Mouse (Mus musculus) stomach, embryonic 15.5 days (tissue): ENCODE data around the gene Heatr1. TPM values are rescaled to one million over a fixed set of nuclear protein-coding genes. Genes with fewer than 3 reads are reported as not detected.

ENCODE experiments used
- ATAC-seq: fragments of 200-750 bp; cut with Nextera tagmentation; 2 replicates; pipeline ENCODE4 v1.8.0; 2017; ENCODE audit warnings: low read depth, moderate number of reproducible peaks, moderate TSS enrichment; ENCODE audit not compliant: insufficient read depth, low FRiP score
- H3K27ac ChIP-seq: fragments of 300-500 bp; sonication (generic); 2 replicates; pipeline ENCODE4 v1.5.1; 2015; ENCODE audit warnings: mild to moderate bottlenecking, inconsistent platforms
- H3K27me3 ChIP-seq: fragments of 300-500 bp; sonication (generic); replicated peaks from 2 replicates; pipeline ENCODE4 v1.6.1; 2015; ENCODE audit warnings: inconsistent platforms
- H3K36me3 ChIP-seq: fragments of 300-500 bp; sonication (generic); 2 replicates; pipeline ENCODE4 v1.6.1; 2015; ENCODE audit warnings: inconsistent platforms
- H3K4me1 ChIP-seq: fragments of 300-500 bp; sonication (generic); 2 replicates; pipeline ENCODE4 v1.6.1; 2015; ENCODE audit warnings: inconsistent platforms
- H3K4me2 ChIP-seq: fragments of 300-500 bp; sonication (generic); 2 replicates; pipeline ENCODE4 v1.6.1; 2015; ENCODE audit warnings: mild to moderate bottlenecking, inconsistent platforms
- H3K4me3 ChIP-seq: fragments of 300-500 bp; sonication (generic); replicated peaks from 2 replicates; pipeline ENCODE4 v1.5.1; 2015; ENCODE audit warnings: inconsistent platforms
- H3K9ac ChIP-seq: fragments of 300-500 bp; sonication (generic); 2 replicates; pipeline ENCODE4 v1.6.1; 2015; ENCODE audit warnings: inconsistent platforms
- H3K9me3 ChIP-seq: fragments of 300-500 bp; sonication (generic); 2 replicates; pipeline ENCODE4 v1.6.1; 2016; ENCODE audit warnings: inconsistent platforms
- WGBS: fragments of 180-500 bp; shearing (Covaris S2); methylation state at CpG from one replicate; pipeline ENCODE4 v1.1.7; 2015; 5-methylcytosine and 5-hydroxymethylcytosine counted together
- polyA plus RNA-seq: library from polyadenylated mRNA; unstranded; fragments of >200 nt; fragmentation: Nextera tagmentation; extraction: Ambion mirVana; gene quantifications from 2 replicates; pipeline ENCODE4 v1.2.1, GENCODE M21; 2015

Gene Heatr1
- polyA plus RNA-seq, 1 experiment from 2014 or later: 14.9 TPM

DNA sequence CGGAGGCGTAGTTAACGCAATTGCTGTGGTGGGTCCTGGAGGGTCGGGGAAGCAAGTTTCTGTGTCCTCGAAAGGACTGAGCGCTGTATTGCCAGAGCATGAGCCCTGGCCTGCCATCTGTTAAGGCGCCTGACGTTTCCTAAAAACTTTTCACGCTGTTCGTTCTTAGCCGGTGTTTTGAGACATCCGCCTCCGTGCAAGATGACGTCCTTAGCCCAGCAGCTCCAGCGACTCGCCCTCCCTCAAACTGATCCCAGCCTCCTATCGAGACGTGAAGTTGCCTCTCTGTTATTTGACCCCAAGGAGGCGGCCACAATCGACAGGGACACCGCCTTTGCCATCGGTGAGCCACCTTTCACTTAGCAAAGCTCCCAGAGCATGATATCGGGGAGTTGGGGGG is 744 bp downstream of the Heatr1 start:
- peak overlapping the region; percentile 94 for H3K4me3 ChIP-seq

DNA sequence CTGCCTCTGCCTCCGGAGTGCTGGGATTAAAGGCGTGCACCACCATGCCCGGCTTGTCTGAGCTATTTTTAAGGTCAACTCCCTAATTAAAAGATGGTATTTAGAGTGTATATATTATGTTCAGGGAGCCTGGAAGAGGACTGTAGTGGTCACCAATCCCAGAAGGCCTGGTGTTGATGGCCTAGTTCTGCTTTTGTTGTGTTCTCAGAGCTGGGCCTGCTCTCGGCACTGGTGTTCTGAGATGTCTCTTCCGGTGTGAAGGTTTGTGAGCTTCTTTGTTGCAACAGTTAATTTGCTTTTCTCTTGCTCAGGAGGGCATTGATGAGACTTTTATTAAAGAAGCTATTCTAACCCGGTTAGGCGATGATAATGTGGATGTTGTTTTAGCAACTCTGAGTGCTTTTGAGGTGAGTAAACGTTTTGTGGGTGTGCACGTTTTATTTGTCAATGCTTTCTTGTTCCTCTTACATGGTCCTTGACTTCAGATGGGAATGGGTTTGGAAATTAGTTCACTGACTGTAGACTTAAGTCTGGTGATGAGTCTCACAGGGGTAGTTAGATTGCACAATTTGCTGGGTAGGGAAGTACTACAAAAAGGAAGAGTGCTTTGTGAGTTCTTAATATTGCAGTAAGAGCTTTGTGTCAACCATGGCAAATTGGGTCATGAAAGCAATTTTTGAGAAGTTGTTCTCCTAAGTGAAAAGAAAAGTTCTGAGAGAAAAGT is 13.7 kb downstream of the Heatr1 start:
- Histone ChIP-seq H3K27me3 (no peaks in the 10 kb centered on the region), H3K4me2 (no peak overlapping the region), H3K9me3 (no peaks in the 10 kb centered on the region), H3K9ac (no peak overlapping the region), H3K4me1 (no peaks in the 10 kb centered on the region), H3K4me3 (no peak overlapping the region), H3K27ac (no peak overlapping the region), H3K36me3 (peaks cover 27% of the 10 kb centered on the region; the same call in 1 of the 2 replicates)
- WGBS: 89% methylated on average over 9 of the region's 9 CpGs
- ATAC-seq: no peak

More for the DNA sequence above, 744 bp downstream of the Heatr1 start:
- WGBS: under 1% methylated on average over 23 of the region's 23 CpGs
- H3K36me3 ChIP-seq: peaks cover 9% of the 10 kb centered on the region; the same call in 1 of the 2 replicates
- H3K4me1 ChIP-seq: peaks cover 7% of the 10 kb centered on the region
- H3K4me2 ChIP-seq: peak overlapping the region; percentile 88
- no peaks in the 10 kb centered on the region for H3K27me3 ChIP-seq
- no peak for ATAC-seq
- H3K9me3 ChIP-seq: no peaks in the 10 kb centered on the region
- H3K27ac ChIP-seq: no peak overlapping the region
- peak overlapping the region; percentile 49 for H3K9ac ChIP-seq

DNA sequence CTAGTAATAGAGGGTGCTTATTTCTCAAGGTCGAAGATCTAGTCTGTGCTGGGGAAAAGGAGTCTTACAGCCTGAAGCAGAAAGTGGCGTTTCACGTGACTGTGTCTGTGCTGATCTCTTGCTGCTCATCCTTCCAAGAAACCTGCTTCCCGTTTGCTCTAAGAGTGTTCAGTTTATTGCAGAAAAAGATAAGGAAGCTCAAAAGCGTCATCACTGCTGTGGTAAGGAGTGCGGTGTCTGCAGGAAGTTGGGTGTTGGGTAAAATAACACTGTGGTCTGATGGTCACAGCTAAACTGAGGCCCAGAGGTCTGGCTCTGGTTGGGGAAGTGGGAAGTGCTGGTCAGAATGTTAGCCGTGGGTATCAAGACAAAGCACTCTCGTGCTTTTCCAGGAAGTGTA is 17.2 kb downstream of the Heatr1 start:
- 84% methylated on average over 8 of the region's 8 CpGs for WGBS
- Histone ChIP-seq H3K36me3 (peaks cover 18% of the 10 kb centered on the region; the same call in 1 of the 2 replicates), H3K27me3 (no peaks in the 10 kb centered on the region), H3K4me1 (no peaks in the 10 kb centered on the region), H3K27ac (no peak overlapping the region), H3K4me3 (no peak overlapping the region), H3K9me3 (no peaks in the 10 kb centered on the region), H3K4me2 (no peak overlapping the region), H3K9ac (no peak overlapping the region)
- ATAC-seq: no peak; the same call in 1 of the 2 replicates

DNA sequence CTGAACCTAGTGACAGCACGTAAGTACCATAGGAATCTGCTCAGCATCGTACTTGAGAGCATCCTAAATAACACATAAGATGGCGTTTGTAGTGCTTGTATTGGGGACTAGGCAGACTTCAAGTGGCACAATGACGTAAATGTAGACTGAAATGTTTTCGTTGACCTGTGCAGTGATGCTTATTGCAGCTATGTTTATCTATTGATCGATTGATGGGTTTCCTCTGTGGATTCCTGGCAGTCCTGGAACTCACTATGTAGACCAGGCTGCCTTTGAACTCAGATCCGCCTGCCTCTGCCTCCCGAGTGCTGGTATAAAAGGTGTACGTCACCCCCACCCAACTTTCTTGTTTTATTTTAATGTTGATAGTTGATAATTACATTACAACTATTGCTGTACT is 25.8 kb downstream of the Heatr1 start:
- Histone ChIP-seq H3K36me3 (peaks cover 40% of the 10 kb centered on the region), H3K4me2 (no peak overlapping the region), H3K9ac (no peak overlapping the region), H3K9me3 (no peaks in the 10 kb centered on the region), H3K27ac (no peak overlapping the region), H3K27me3 (no peaks in the 10 kb centered on the region), H3K4me1 (no peaks in the 10 kb centered on the region), H3K4me3 (no peak overlapping the region)
- ATAC-seq: no peak
- 88% methylated on average over 9 of the region's 9 CpGs for WGBS

DNA sequence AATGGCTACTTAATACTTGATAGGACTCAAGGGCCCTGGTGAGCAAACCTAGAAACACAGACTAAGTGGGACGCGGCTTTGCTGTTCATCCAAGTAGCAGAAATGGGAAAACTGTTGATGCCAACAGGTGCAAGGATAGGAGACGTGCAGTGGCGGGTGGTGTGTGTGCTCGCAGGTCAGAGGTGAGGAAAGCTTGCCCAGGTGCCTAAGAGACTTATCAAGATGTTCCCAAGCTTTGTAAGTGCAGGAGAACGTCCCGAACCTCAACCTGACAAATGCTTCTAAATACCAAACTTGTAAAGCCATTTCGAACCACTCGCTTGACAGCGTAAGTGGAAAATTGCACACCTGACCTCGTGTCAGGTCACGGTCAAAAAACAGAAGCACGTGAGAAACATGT is 33.7 kb downstream of the Heatr1 start:
- Histone ChIP-seq H3K4me3 (no peak overlapping the region), H3K9me3 (no peaks in the 10 kb centered on the region), H3K27ac (no peak overlapping the region), H3K36me3 (peaks cover 42% of the 10 kb centered on the region), H3K4me2 (no peak overlapping the region), H3K27me3 (no peaks in the 10 kb centered on the region), H3K4me1 (no peaks in the 10 kb centered on the region), H3K9ac (no peak overlapping the region)
- 91% methylated on average over 13 of the region's 13 CpGs for WGBS
- no peak for ATAC-seq

DNA sequence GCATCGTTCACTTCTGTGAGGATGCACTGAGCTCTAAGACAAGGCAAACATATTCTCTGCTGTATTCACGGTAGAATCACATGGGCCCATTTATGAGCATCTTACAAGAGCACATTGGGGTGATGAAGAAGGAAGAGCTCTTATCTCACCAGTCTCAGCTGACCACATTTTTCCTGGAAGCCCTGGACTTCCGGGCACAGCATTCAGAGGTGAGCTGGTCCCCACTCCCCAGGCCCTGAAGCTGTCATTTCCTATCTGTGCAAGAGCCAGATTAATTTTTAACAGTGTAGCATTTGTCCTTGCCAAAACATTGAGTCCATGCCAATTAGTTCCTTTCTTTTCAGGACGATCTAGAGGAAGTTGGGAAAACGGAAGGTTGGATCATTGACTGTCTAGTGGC is 39.0 kb downstream of the Heatr1 start:
- WGBS: 83% methylated on average over 5 of the region's 5 CpGs
- Histone ChIP-seq H3K27ac (no peak overlapping the region), H3K4me2 (no peak overlapping the region), H3K4me1 (no peaks in the 10 kb centered on the region), H3K9me3 (no peaks in the 10 kb centered on the region), H3K36me3 (peaks cover 52% of the 10 kb centered on the region), H3K4me3 (no peak overlapping the region), H3K9ac (no peak overlapping the region), H3K27me3 (no peaks in the 10 kb centered on the region)
- no peak for ATAC-seq

DNA sequence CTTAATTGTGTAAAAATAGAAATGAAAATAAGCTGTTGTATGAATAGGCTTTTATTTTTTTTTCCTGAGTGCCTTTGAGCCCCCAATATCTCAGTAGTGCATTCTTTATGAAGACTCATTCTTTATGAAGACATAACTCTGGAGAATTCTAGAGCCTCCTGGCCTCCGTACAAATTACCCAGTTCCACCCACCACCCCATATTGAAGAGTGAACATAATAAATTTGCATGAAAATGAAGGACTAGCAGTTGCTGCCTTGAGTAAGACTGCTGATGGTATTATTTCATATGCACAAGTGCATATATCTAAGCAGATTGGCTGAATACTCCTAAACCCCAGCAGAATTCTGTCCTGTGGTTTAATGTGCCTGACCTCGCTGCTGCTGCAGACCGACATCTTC is 44.8 kb downstream of the Heatr1 start:
- Histone ChIP-seq H3K4me3 (no peak overlapping the region), H3K27me3 (no peaks in the 10 kb centered on the region), H3K27ac (no peak overlapping the region), H3K4me2 (no peak overlapping the region), H3K9ac (no peak overlapping the region), H3K9me3 (no peaks in the 10 kb centered on the region), H3K4me1 (no peaks in the 10 kb centered on the region), H3K36me3 (peaks cover 38% of the 10 kb centered on the region)
- WGBS: 88% methylated on average over 3 of the region's 3 CpGs
- ATAC-seq: no peak

DNA sequence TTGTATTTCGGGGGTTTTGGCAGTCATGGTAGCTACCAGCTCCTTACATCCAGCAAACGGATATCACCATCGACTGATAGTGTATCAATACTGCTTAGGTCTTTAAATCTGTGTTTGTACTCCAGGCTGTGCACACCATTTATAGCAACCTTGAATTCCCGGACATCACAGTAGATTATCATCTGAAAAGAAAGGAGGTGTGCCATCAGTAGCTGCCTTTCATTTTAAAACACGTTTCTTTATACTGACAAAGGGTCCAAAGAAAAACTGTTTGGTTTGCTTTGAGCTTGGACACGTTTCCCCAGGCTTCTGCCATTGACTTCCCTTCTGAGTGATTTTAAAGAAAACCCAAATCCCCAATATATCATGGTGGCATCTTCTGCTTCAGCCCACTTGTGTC is 46.0 kb downstream of the Heatr1 start:
- WGBS: 86% methylated on average over 6 of the region's 6 CpGs
- no peak overlapping the region for H3K9ac ChIP-seq
- ATAC-seq: no peak
- H3K4me3 ChIP-seq: no peak overlapping the region
- H3K27ac ChIP-seq: no peak overlapping the region
- H3K36me3 ChIP-seq: peaks cover 31% of the 10 kb centered on the region
- no peaks in the 10 kb centered on the region for H3K9me3 ChIP-seq
- no peaks in the 10 kb centered on the region for H3K27me3 ChIP-seq
- no peaks in the 10 kb centered on the region for H3K4me1 ChIP-seq
- H3K4me2 ChIP-seq: no peak overlapping the region

DNA sequence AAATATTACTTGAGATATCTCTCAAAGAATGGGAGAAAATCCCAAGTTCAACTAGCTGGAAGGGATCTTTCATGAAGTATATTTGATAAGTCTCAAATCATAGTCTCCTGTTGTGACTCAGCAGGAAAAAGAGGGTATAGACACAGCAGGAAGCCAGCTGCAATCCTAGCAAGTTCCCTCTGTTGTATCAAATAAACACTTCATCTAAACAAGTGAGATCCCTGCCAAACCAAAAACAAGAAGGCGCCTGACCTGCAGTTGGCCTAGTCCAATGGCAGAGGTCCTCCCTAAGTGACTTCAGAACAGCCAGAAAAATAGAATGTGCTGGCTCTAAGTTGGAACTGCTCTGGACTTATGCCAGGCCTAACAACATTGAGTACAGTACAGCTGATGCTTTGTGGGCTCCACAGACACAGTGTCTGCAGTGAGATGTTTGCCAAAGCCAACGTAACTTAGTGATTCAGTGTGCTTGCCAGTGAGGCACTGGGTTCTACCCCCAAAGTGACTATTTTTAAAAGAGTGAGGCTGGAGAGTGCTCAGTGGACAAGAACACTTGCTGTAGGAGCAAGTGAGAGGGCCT is 47.3 kb downstream of the Heatr1 start:
- H3K27me3 ChIP-seq: no peaks in the 10 kb centered on the region
- H3K4me1 ChIP-seq: no peaks in the 10 kb centered on the region
- 74% methylated on average over 2 of the region's 2 CpGs for WGBS
- H3K4me2 ChIP-seq: no peak overlapping the region
- peaks cover 27% of the 10 kb centered on the region for H3K36me3 ChIP-seq
- H3K27ac ChIP-seq: no peak overlapping the region
- H3K9ac ChIP-seq: no peak overlapping the region
- H3K4me3 ChIP-seq: no peak overlapping the region
- H3K9me3 ChIP-seq: no peaks in the 10 kb centered on the region
- no peak for ATAC-seq

DNA sequence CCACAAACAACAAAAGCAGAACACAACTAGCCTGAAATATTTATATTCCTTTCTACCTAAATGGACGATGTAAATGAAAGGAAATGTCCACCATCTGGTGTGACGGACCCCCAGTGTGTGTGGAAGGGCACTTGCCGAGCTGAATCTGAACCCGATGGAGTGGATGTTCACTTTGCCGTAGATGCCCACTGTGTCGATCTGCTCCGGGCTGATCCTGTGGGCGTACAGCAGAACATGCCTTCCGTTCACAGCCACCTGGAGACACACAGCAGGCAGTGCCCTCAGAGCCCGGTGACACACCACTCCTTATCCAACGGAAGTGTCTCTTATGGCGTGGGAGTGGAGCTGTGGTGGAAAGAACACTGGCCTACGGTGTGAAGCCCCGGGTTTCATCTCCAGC is 58.3 kb downstream of the Heatr1 start:
- peaks cover 21% of the 10 kb centered on the region for H3K36me3 ChIP-seq
- H3K27ac ChIP-seq: no peak overlapping the region
- no peak for ATAC-seq
- no peak overlapping the region for H3K9ac ChIP-seq
- H3K9me3 ChIP-seq: no peaks in the 10 kb centered on the region
- no peaks in the 10 kb centered on the region for H3K27me3 ChIP-seq
- no peaks in the 10 kb centered on the region for H3K4me1 ChIP-seq
- no peak overlapping the region for H3K4me2 ChIP-seq
- WGBS: 86% methylated on average over 14 of the region's 14 CpGs
- H3K4me3 ChIP-seq: no peak overlapping the region

DNA sequence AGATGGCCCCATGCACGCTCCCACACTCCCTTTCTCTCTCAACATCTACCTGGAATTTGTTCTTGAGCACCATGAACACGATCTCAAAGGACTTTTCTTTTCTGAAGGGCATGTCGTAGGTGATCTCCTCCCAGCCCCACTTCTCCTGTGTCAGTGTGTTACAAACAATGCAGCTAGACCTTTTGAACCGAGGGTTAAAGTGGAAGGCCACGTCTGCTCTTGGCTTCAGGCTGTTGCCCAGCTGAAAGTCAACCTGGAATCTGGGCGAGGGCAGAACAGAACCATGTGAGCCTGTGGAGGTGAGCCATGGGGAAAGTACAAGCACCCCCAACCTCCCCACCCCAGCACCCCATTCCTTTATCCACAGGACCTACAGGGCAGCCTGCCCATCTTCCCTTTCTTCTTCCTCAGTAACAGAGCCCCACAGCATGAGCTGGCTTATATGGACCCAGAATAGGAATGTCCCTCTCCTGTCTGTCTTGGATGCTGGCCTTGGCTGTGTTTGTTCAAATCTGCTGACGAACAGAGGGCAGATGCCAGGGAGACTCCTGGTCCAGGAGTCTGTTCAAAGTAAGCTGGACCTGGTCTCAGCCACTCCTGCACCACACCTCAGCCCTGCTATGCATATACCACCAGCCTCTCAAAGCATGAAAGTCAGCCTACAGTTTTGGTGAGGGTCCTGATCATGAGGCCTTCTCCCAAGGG is 60.0 kb downstream of the Heatr1 start:
- no peaks in the 10 kb centered on the region for H3K27me3 ChIP-seq
- ATAC-seq: no peak

DNA sequence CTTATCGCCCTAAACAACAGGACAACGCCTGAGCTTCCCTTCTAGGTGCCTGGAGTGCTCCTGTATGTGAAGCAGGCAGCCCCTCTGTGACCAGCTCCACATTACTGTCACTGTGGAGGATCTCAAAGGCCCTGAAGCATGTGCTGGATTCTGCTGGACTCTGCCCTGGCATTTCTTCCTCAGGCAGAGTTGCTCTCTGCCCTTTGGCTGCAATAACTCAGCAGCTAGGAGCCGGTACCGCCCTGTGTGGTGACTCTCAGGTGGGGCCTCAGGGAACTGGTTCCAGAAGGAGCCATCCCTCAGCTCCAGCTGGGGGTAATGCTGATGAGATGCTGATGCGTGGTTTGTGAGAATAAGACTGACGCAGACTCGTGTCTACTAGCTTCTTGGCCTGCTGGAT is 61.9 kb downstream of the Heatr1 start:
- no peak overlapping the region for H3K4me2 ChIP-seq
- 81% methylated on average over 7 of the region's 7 CpGs for WGBS
- no peak overlapping the region for H3K9ac ChIP-seq
- no peak for ATAC-seq
- no peaks in the 10 kb centered on the region for H3K9me3 ChIP-seq
- H3K27me3 ChIP-seq: no peaks in the 10 kb centered on the region
- H3K36me3 ChIP-seq: peaks cover 18% of the 10 kb centered on the region
- no peak overlapping the region for H3K27ac ChIP-seq
- no peaks in the 10 kb centered on the region for H3K4me1 ChIP-seq
- H3K4me3 ChIP-seq: no peak overlapping the region

More for the DNA sequence above, 60.0 kb downstream of the Heatr1 start:
- Histone ChIP-seq H3K27ac (no peak overlapping the region), H3K4me3 (no peak overlapping the region), H3K4me2 (no peak overlapping the region), H3K9me3 (no peaks in the 10 kb centered on the region), H3K4me1 (no peaks in the 10 kb centered on the region), H3K9ac (no peak overlapping the region), H3K36me3 (peaks cover 18% of the 10 kb centered on the region)
- WGBS: 78% methylated on average over 7 of the region's 7 CpGs
